Mouse (Mus musculus): ENCODE results near the gene Sidt2. TPM values are rescaled to one million over a fixed set of nuclear protein-coding genes. Genes with fewer than 3 reads are reported as not detected.

Gene Sidt2
- polyA plus RNA-seq, 1 experiment from 2014 or later, result 37.6 TPM

DNA sequence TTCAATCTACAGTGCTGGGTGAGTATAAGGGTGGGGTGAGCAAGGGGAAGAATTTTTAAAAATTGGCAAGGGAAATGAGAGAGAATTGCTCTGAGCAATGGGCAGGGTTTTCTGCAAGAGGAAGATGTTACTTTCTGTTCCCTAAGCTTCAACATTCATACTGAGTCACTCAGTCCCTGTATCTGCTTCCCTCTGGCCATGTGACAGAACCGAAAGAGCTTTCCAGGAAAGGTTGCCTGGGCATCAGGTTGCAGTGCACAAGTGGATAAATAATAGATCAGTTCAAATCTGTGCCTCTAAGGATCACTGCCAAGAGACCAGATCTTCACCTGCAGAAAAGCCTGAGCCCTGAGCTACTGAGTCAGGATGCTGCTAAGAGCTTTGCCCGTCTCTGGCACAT, 6.8 kb upstream of the Sidt2 start:
- Histone ChIP-seq H3K4me1 (peaks cover 14% of the 10 kb centered on the region), H3K4me3 (no peak overlapping the region), H3K4me2 (replicated peaks) (no peak overlapping the region), H3K27me3 (no peaks in the 10 kb centered on the region), H3K9me3 (no peaks in the 10 kb centered on the region), H3K27ac (replicated peaks) (no peak overlapping the region), H3K9ac (replicated peaks) (no peak overlapping the region), H3K36me3 (peaks cover 54% of the 10 kb centered on the region)
- no peak for ATAC-seq (replicated peaks)
- WGBS, result 89% methylated on average over 2 of the region's 2 CpGs

DNA sequence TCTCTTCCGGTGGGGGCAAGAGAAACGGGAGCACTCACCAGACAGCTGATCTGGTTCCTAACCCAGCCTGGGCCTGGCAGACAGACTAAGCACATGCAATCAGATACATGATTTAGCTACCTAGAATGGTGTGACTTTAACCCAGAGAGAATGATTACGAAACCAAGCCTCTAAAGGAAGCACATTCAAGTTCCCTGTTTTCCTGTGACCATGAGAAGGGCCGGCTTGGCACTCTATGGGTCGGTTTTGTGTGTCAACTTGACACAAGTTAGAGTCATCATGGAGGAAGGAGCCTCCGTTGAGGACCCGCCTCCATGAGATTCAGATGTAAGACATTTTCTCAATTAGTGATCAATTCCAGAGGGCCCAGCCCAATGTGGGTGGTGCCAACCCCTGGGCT, 4.6 kb upstream of the Sidt2 start:
- no peak overlapping the region for H3K27ac ChIP-seq (replicated peaks)

DNA sequence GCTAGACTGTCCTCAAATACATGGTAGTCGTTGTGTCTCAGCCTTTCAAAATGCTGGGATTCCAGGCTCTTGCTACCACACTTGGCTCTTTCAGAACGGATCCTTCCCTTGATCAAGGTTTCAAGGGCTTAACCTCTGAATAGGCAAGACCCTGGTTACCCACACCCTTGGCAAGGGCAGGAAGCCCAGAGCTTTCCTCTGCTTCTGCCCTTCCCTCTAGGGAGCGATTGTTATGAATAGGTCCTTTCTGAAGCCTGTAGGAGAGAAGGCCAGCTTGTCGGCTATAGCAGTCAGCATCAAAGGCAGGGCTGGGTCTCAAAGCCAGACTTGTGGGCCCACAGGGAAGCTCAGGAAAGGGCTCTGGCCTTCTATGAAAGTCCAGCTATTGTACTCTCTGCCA, 3.8 kb upstream of the Sidt2 start:
- peaks cover 26% of the 10 kb centered on the region for H3K36me3 ChIP-seq
- peak overlapping the region; percentile 56 for H3K27ac ChIP-seq (replicated peaks)
- no peak overlapping the region for H3K9ac ChIP-seq (replicated peaks)
- 41% methylated on average over 4 of the region's 4 CpGs for WGBS
- H3K9me3 ChIP-seq, result no peaks in the 10 kb centered on the region
- no peak overlapping the region for H3K4me3 ChIP-seq
- H3K4me1 ChIP-seq, result peaks cover 29% of the 10 kb centered on the region
- H3K27me3 ChIP-seq, result no peaks in the 10 kb centered on the region
- no peak for ATAC-seq (replicated peaks)
- H3K4me2 ChIP-seq (replicated peaks), result no peak overlapping the region

More for the DNA sequence above, 4.6 kb upstream of the Sidt2 start:
- Histone ChIP-seq H3K27me3 (no peaks in the 10 kb centered on the region), H3K36me3 (peaks cover 33% of the 10 kb centered on the region), H3K4me2 (replicated peaks) (no peak overlapping the region), H3K9me3 (no peaks in the 10 kb centered on the region), H3K9ac (replicated peaks) (no peak overlapping the region), H3K4me3 (no peak overlapping the region), H3K4me1 (peaks cover 23% of the 10 kb centered on the region)
- WGBS, result 84% methylated on average over 7 of the region's 7 CpGs
- ATAC-seq (replicated peaks), result no peak

DNA sequence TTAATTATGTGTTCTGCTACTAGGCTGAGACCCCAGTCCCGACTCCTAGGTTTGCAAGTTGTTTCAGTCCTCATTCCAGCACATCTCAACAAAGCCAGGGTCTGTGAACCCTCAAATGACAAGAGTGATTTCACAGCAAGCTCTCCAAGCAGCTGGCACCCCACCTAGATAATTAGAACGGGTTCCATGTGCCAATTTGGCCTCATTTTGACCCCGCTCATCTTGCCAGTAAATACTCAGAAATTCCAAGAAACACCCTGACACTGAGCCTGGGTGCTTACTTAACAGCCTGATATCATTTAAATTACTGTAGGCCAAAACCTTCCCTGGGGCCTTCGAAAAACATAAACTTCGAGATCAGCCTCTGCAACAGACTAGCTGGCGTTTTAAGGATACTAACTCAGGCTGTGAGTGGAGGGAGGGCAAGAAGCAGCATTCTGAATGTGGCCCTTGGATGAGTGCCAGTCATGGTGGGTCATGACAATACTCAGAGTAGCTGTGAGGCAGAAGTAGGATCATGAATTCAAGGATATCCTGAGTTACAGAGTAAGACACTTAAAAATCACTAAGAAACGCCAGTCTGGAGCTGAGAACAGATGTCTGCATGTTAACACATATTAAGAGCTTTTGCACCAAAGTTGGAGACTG, 3.1 kb upstream of the Sidt2 start:
- Histone ChIP-seq H3K9ac (replicated peaks) (no peak overlapping the region), H3K36me3 (peaks cover 19% of the 10 kb centered on the region), H3K27ac (replicated peaks) (peak overlapping the region; percentile 56), H3K9me3 (no peaks in the 10 kb centered on the region), H3K4me2 (replicated peaks) (no peak overlapping the region), H3K27me3 (no peaks in the 10 kb centered on the region), H3K4me1 (peaks cover 36% of the 10 kb centered on the region), H3K4me3 (no peak overlapping the region)
- WGBS, result 50% methylated on average over 7 of the region's 7 CpGs
- ATAC-seq (replicated peaks), result no peak

DNA sequence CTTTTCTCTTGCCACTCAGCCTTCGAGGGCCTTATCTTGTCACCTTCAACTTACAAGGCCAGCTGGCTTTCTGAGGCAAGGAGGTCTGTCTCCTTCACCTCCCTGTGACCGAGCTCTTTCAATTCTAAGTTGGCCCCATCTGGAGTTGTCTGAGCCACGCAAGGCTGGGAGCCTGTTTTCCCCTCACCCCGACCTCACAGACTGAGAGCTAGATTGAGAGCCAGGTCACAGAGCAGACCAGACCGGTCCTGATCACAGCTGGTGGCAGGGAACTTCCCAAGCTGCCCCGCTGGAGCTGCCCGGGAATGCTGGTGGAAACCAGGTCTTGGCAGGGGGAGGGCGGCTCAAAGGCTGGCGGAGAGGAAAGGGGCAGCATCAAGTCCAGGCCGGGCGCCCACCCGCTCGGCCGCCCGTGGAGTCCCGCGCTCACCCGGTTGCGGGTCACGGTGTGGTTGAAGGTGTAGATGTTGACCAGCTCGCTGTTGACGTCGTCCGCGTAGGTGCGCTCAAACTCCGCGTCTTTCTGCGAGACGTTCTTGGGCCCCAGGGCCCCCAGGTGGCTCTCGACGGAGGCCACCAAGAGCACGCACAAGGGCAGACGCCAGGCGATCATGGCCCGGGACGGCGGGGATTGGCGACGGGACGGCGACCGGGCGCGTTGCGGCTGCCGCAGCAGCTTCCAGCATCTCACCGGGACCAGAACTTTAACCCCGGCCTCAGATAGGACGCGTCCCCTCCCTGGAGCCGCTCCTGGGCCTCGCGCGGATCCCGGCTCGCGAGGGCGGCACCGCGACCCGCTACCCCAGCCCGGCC, 558 bp downstream of the Sidt2 start:
- Histone ChIP-seq H3K4me1 (peaks cover 38% of the 10 kb centered on the region), H3K4me3 (peak overlapping the region; percentile 71), H3K27me3 (no peaks in the 10 kb centered on the region), H3K4me2 (replicated peaks) (peak overlapping the region; percentile 73), H3K9me3 (no peaks in the 10 kb centered on the region), H3K9ac (replicated peaks) (peak overlapping the region; percentile 84), H3K27ac (replicated peaks) (peak overlapping the region; percentile 79), H3K36me3 (peaks cover 17% of the 10 kb centered on the region)
- WGBS, result under 1% methylated on average over 63 of the region's 63 CpGs
- ATAC-seq (replicated peaks), result peak; percentile 53

DNA sequence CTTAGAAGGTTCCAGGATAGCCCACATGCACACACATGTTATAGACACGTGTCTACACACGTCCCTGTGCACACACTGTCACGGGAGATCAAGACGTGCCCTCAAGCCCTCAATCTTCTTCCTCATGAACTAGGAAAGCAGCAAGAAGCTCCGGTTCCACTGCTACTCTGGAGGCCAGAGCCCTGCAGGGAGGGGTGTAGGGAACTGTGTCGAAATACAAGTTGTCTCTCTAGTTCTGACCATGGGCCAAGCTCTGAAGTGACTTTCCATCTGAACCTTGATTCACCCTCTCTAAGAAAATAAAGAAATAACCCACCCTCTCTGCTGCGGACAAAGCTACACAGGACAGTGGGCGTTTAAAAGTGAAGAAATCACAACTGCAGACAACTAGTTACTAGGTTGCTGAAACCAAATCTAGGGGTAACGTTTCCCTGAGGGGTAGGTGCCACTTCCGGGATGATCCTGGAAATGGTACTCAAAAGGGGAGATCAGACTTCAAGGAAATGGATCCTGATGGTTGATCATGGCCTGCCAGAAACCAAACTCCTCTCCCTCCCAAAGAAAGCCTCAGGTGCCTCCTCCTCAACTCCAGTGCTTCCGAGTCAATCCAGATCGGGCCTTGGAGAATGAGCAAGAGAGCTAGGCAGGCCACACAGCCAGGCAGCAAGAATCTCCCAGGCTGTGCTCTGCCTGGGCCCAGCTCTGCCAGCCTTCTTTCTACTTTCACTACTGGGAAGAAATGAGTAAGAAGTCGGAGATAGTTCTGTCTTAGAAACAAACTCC, 1.4 kb downstream of the Sidt2 start:
- no peaks in the 10 kb centered on the region for H3K9me3 ChIP-seq
- 63% methylated on average over 13 of the region's 13 CpGs for WGBS
- H3K4me2 ChIP-seq (replicated peaks), result peak overlapping the region; percentile 73

DNA sequence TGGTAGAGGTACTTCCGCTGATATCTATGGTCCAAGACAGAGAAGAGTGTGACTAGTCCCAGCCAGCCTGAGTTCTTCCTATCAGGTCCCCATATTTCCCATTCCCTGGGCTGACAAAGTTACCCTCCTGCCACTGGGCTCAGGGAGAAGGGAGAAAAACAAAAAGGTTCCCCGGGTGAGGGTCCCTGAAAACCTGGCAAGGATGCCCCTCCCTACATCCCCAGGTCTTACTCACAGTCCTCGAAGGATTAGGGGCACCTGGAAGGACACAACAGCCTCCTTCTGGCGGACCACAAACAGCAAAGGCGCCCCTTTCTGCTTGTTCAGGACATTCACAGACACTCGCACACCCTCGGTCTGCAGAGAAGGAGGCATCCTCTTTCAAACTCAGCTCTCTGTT, 2.2 kb downstream of the Sidt2 start:
- Histone ChIP-seq H3K4me1 (peaks cover 27% of the 10 kb centered on the region), H3K27ac (replicated peaks) (no peak overlapping the region), H3K4me2 (replicated peaks) (no peak overlapping the region), H3K9me3 (no peaks in the 10 kb centered on the region), H3K4me3 (no peak overlapping the region), H3K36me3 (peaks cover 27% of the 10 kb centered on the region), H3K9ac (replicated peaks) (no peak overlapping the region), H3K27me3 (no peaks in the 10 kb centered on the region)
- WGBS, result 77% methylated on average over 7 of the region's 7 CpGs
- no peak for ATAC-seq (replicated peaks)

More for the DNA sequence above, 1.4 kb downstream of the Sidt2 start:
- Histone ChIP-seq H3K4me3 (peak overlapping the region; percentile 71), H3K27ac (replicated peaks) (no peak overlapping the region; the same call in 1 of the 2 replicates), H3K4me1 (peaks cover 35% of the 10 kb centered on the region), H3K27me3 (no peaks in the 10 kb centered on the region), H3K9ac (replicated peaks) (peak overlapping the region; percentile 84), H3K36me3 (peaks cover 23% of the 10 kb centered on the region)
- no peak for ATAC-seq (replicated peaks)

DNA sequence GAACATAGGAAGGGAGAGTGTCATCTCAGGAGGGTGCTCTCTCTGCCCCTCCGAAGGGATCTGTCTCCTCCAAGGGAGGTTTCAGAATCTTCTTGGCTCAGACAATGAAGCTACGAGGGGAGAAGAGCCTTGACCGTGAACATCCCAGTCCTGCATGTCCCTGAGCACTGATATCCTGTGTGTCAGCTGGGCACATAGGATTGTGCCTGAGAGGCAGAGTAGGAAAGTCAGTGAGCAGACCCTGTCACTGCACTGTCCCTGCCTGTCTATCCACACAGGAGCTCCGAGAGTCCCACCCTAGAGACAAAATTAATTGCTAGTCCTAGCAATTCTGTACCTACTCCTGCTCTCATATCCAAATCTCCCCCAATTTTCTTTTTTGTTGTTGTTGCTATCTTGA, 3.0 kb downstream of the Sidt2 start:
- no peak overlapping the region for H3K4me2 ChIP-seq (replicated peaks)
- no peaks in the 10 kb centered on the region for H3K9me3 ChIP-seq
- no peaks in the 10 kb centered on the region for H3K27me3 ChIP-seq
- H3K4me3 ChIP-seq, result no peak overlapping the region
- 95% methylated on average over 4 of the region's 4 CpGs for WGBS
- H3K27ac ChIP-seq (replicated peaks), result no peak overlapping the region
- peaks cover 27% of the 10 kb centered on the region for H3K36me3 ChIP-seq
- H3K4me1 ChIP-seq, result peaks cover 24% of the 10 kb centered on the region
- H3K9ac ChIP-seq (replicated peaks), result no peak overlapping the region
- ATAC-seq (replicated peaks), result no peak

DNA sequence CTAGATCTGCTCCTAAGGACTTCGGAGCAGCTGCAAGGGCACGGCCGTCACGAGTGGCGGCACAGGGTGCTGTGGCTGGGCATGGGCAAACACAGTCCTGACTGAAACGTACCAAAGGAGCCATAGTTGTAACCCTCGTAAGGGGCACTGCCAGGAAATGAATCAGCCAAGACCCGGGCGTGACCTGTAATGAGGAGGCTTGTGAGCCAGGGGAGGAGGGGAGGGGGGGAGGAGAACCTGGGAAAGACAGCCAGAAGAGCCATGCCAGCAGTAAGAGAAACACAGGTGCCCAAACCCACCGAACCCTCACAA, 8.2 kb downstream of the Sidt2 start:
- no peak for ATAC-seq (replicated peaks)
- H3K4me3 ChIP-seq, result no peak overlapping the region
- no peaks in the 10 kb centered on the region for H3K27me3 ChIP-seq
- H3K9ac ChIP-seq (replicated peaks), result no peak overlapping the region
- H3K9me3 ChIP-seq, result no peaks in the 10 kb centered on the region
- H3K36me3 ChIP-seq, result peaks cover 59% of the 10 kb centered on the region
- no peaks in the 10 kb centered on the region for H3K4me1 ChIP-seq
- H3K4me2 ChIP-seq (replicated peaks), result no peak overlapping the region
- no peak overlapping the region for H3K27ac ChIP-seq (replicated peaks)
- WGBS, result 91% methylated on average over 10 of the region's 10 CpGs

DNA sequence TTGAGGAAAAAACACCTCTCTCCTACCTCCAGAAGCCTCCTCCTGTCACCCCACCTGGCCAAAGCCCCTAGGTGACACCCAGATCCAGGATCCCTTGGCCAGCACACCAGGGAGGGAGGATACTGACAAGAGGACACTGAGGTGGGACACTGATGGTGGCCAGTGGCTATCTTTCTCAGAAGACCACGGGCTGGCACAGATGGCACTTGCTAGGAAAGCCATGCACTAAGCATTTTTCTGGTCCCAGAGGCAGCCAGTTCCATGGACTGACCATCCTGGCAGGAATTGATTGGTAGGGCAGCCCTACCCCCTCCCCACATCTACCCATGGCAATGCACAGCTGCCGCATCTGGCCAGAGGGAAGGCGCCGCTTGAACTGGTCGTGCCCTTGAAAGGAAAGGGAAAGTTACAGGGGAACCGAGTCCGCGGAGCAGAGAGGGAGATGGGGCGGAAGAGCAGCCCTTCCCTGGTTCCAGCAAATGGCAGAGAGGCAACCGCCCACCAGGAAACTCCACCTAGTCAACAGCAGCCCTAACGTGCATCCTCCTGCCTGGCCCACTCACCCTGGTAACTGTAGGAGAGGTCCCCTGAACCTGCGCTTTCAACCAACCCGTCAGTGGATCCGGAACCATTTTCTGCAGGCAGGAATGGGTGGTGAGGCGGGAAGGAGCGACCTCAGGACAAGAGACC, 8.7 kb downstream of the Sidt2 start:
- peaks cover 59% of the 10 kb centered on the region for H3K36me3 ChIP-seq
- 89% methylated on average over 16 of the region's 16 CpGs for WGBS

DNA sequence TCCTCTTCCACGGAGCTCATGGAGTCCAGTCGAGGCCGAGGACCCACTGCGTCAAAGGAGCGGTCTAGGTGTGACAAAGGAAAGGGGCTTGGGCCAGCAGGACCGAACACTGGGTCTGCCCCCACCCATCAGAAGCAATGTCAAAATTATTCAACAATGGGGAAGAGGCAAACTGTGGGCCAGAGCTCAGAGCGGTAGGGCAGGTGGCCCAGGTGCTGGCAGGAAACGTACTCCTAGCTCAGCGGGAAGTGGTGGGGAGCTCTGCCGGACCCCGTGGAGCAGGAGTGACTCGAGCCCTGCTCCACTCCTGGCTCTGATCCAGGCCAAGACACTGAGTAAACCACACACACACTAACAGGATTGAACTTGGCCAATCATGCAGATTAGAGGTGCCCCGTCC, 9.3 kb downstream of the Sidt2 start:
- Histone ChIP-seq H3K36me3 (peaks cover 60% of the 10 kb centered on the region), H3K4me3 (no peak overlapping the region), H3K27ac (replicated peaks) (no peak overlapping the region), H3K9me3 (no peaks in the 10 kb centered on the region), H3K9ac (replicated peaks) (no peak overlapping the region), H3K4me1 (no peaks in the 10 kb centered on the region), H3K27me3 (no peaks in the 10 kb centered on the region), H3K4me2 (replicated peaks) (no peak overlapping the region)
- no peak for ATAC-seq (replicated peaks)
- WGBS, result 84% methylated on average over 13 of the region's 13 CpGs

More for the DNA sequence above, 8.7 kb downstream of the Sidt2 start:
- Histone ChIP-seq H3K4me3 (no peak overlapping the region), H3K9ac (replicated peaks) (no peak overlapping the region), H3K9me3 (no peaks in the 10 kb centered on the region), H3K4me2 (replicated peaks) (no peak overlapping the region), H3K27ac (replicated peaks) (no peak overlapping the region), H3K27me3 (no peaks in the 10 kb centered on the region), H3K4me1 (no peaks in the 10 kb centered on the region)
- ATAC-seq (replicated peaks), result no peak
